Mouse (Mus musculus): Measurements from ENCODE around the gene Map3k20.

DNA sequence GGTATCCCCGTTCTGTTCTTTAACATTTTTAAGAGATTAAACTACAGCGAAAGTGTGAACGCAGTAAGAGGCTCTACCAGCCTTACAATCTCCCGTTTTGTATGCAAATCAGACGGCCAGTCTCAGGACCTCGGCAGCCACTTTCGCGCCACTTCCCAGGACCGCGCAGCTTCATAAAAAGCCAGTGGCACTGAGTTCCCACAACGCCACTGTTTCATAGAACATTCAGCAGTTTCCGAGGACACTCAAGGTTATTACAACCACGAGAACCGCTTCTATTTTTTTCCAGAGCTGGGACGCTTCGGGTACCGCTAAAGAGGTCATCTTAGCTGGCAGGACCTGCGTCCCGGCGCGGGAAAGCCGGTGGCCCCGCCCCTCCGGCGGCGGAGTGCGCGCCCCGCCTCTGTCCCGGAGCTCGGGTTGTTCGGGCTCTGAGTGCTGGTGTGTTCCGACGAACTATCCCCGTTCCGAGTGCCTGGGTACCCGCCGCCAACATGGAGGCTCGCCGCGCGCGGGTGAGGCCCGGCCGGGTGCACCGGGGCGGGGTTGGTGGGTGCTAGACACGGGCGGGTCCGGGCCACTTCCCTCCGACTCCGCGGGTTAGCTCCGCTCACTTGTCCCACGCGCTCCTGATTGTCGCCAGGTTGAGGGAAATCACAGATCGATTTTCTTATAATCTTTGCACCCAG, 190.5 kb downstream of the Map3k20 start, which contains the start of gene Cdca7:
- TF ChIP-seq CTCF (IDR thresholded peaks at IDR 0.05; ENCODE audit: extremely low read depth, insufficient read depth, insufficient read length, insufficient replicate concordance) (no peak), POLR2A (IDR thresholded peaks at IDR 0.05; ENCODE audit: low read depth, low read length) (no peak)
